Comparison of ENCODE assay signal across 19 mouse cellular contexts in the genomic region with DNA sequence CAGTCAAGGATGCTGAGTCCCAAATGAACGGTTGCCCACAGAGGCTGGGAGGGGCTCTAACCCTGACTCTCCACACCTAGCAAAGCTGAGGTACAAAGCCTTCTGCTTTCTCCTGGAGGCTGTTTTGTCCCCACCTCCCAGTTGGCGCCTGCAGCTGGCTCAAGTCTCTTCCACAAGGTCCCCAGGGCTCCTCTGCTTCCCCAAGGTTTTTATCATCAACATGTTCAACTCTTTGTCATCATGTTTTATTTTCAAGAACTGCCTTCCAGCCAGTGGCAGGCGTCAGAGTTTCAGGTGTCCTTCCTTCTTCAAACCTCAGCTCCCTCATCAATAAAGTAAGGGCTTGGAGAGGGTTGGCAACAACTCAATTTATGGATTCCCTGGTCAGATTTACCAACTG. TPM values are rescaled to one million over a fixed set of nuclear protein-coding genes. Genes with fewer than 3 reads are reported as not detected.
DNase-seq lines count a peak whose midpoint lies in the region; ATAC-seq and TF ChIP-seq lines count a peak whose summit lies in the region.
"Had no signal": no experiment of that assay in that cellular context is flagged by ENCODE, and none has a peak within 500 bp of the region (broad histone marks: within the 10 kb centered on the region; RNA-seq: fewer than 3 reads in every experiment).

No protein-coding gene starts in this region.

- no peak for TF ChIP-seq CTCF in hindbrain, postnatal 0 days (IDR thresholded peaks at IDR 0.05; ENCODE audit: low read depth)

- H3K27me3 ChIP-seq in hindbrain, postnatal 0 days (ENCODE audit: insufficient read depth, low read length) = no peaks in the 10 kb centered on the region
- peaks cover 38% of the 10 kb centered on the region for H3K27me3 ChIP-seq in hindbrain, embryonic 12.5 days
- peaks cover 45% of the 10 kb centered on the region for H3K27me3 ChIP-seq in liver, embryonic 11.5 days (replicated peaks; ENCODE audit: control insufficient read depth, insufficient read depth, low read length)

- no peak overlapping the region for H3K9ac ChIP-seq in hindbrain, postnatal 0 days (replicated peaks; ENCODE audit: low read length)
- no peak overlapping the region for H3K9ac ChIP-seq in hindbrain, embryonic 12.5 days
- H3K9ac ChIP-seq in liver, embryonic 11.5 days (ENCODE audit: low read depth, low read length) = no peak overlapping the region

- H3K4me2 ChIP-seq in hindbrain, postnatal 0 days (ENCODE audit: low read depth, low read length) = no peak overlapping the region
- no peak overlapping the region for H3K4me2 ChIP-seq in hindbrain, embryonic 12.5 days (replicated peaks)
- no peak overlapping the region for H3K4me2 ChIP-seq in liver, embryonic 11.5 days

- no peak overlapping the region for H3K4me3 ChIP-seq in hindbrain, postnatal 0 days (ENCODE audit: low read length)
- no peak overlapping the region for H3K4me3 ChIP-seq in hindbrain, embryonic 12.5 days
- H3K4me3 ChIP-seq in liver, embryonic 11.5 days (ENCODE audit: low read depth, low read length) = no peak overlapping the region
- H3K4me3 ChIP-seq: erythroblast, embryonic 14.5 days had no signal

- H3K36me3 ChIP-seq in hindbrain, postnatal 0 days (ENCODE audit: insufficient read depth, low read length) = no peaks in the 10 kb centered on the region
- H3K36me3 ChIP-seq in hindbrain, embryonic 12.5 days = no peaks in the 10 kb centered on the region
- H3K36me3 ChIP-seq in liver, embryonic 11.5 days (ENCODE audit: control insufficient read depth, insufficient read depth, low read length) = no peaks in the 10 kb centered on the region
- H3K36me3 ChIP-seq: embryonic facial prominence, embryonic 13.5 days; embryonic facial prominence, embryonic 15.5 days; forebrain, embryonic 10.5 days; forebrain, embryonic 12.5 days had no signal

- 72% methylated on average over 3 of the region's 3 CpGs for WGBS in hindbrain, postnatal 0 days
- WGBS in hindbrain, embryonic 12.5 days = 75% methylated on average over 3 of the region's 3 CpGs
- 70% methylated on average over 3 of the region's 3 CpGs for WGBS in liver, embryonic 11.5 days

- H3K4me1 ChIP-seq in hindbrain, postnatal 0 days (ENCODE audit: insufficient read depth, low read length) = no peaks in the 10 kb centered on the region; the same call in 1 of the 2 replicates
- peaks cover 10% of the 10 kb centered on the region; the same call in 1 of the 2 replicates for H3K4me1 ChIP-seq in hindbrain, embryonic 12.5 days
- H3K4me1 ChIP-seq in liver, embryonic 11.5 days (replicated peaks; ENCODE audit: control insufficient read depth, insufficient read depth, low read length) = no peaks in the 10 kb centered on the region

- no peaks in the 10 kb centered on the region for H3K9me3 ChIP-seq in hindbrain, postnatal 0 days (ENCODE audit: low read length)
- H3K9me3 ChIP-seq in hindbrain, embryonic 12.5 days (replicated peaks) = no peaks in the 10 kb centered on the region
- no peaks in the 10 kb centered on the region for H3K9me3 ChIP-seq in liver, embryonic 11.5 days (ENCODE audit: control insufficient read depth, low read length)
- H3K9me3 ChIP-seq: embryonic facial prominence, embryonic 13.5 days; embryonic facial prominence, embryonic 15.5 days; forebrain, embryonic 10.5 days; forebrain, embryonic 12.5 days had no signal

- no peak for DNase-seq in hindbrain, postnatal 0 days (ENCODE audit: low spot score)
- peak; percentile 23 for DNase-seq in liver, embryonic 11.5 days (ENCODE audit: low spot score)
- DNase-seq in liver = no peak
- DNase-seq: adrenal gland, adult 2 months; adrenal gland, postnatal 10 days; adrenal gland, postnatal 25 days; cerebellum, adult 11 months; cerebellum, adult 18-20 months; cerebellum, adult 8-10 months; cerebellum, adult 9-11 months; cerebellum, postnatal 36 days had no signal

- ATAC-seq in hindbrain, postnatal 0 days = no peak
- no peak for ATAC-seq in hindbrain, embryonic 12.5 days (ENCODE audit: low FRiP score)
- no peak for ATAC-seq in liver, embryonic 11.5 days (replicated peaks; ENCODE audit: low FRiP score)

- H3K27ac ChIP-seq in hindbrain, postnatal 0 days = peak overlapping the region; percentile 51; the same call in 1 of the 2 replicates
- H3K27ac ChIP-seq in hindbrain, embryonic 12.5 days = no peak overlapping the region
- no peak overlapping the region for H3K27ac ChIP-seq in liver, embryonic 11.5 days (ENCODE audit: low read depth, low read length)
- H3K27ac ChIP-seq: embryonic facial prominence, embryonic 13.5 days; embryonic facial prominence, embryonic 15.5 days; forebrain, embryonic 12.5 days had no signal

RNA-seq across cellular contexts. Expression of gene Bean1, which starts 0.8 kb away (rescaled TPM):
- 32.5 and 33.3 TPM in 2 replicates for total RNA-seq in hindbrain, postnatal 0 days (2014; rRNA removed)
- 8.3 and 9.2 TPM in 2 replicates for polyA plus RNA-seq in hindbrain, postnatal 0 days (2015; fragmentation: Nextera tagmentation; extraction: Ambion mirVana)
- polyA plus RNA-seq in hindbrain, embryonic 12.5 days (2016; fragmentation: Nextera tagmentation; extraction: Ambion mirVana) = 2.2 and 2.6 TPM in 2 replicates
- 0.09 and 0.10 TPM in 2 replicates for polyA plus RNA-seq in liver, embryonic 11.5 days (2014; fragmentation: Nextera tagmentation; extraction: Ambion mirVana)
- total RNA-seq: common myeloid progenitor, adult 5-6 weeks; MEL had no signal
- polyA plus RNA-seq: erythroblast, embryonic 14.5 days had no signal
